Mouse (Mus musculus) thymus, adult 2 months (tissue): Measurements from ENCODE around the gene Zfp879. TPM values are rescaled to one million over a fixed set of nuclear protein-coding genes. Genes with fewer than 3 reads are reported as not detected.

Experiments
- DNase-seq: peaks from one replicate; pipeline ENCODE4 v3.0.0; 2021
- H3K27ac ChIP-seq: fragments of 200-500 bp; 2 replicates; pipeline ENCODE4 v1.5.1; 2012; ENCODE audit warnings: low read length, control low read depth; ENCODE audit not compliant: control insufficient read depth, insufficient read depth
- H3K27me3 ChIP-seq: fragments of 200-500 bp; 2 replicates; pipeline ENCODE4 v1.6.1; 2012; ENCODE audit warnings: mild to moderate bottlenecking, low read length, moderate library complexity, mixed read lengths; ENCODE audit not compliant: control insufficient read depth, insufficient read depth
- H3K36me3 ChIP-seq: fragments of 200-500 bp; 2 replicates; pipeline ENCODE4 v1.6.1; 2012; ENCODE audit warnings: mild to moderate bottlenecking, low read length, moderate library complexity; ENCODE audit not compliant: control insufficient read depth, insufficient read depth
- H3K4me1 ChIP-seq: fragments of 200-500 bp; replicated peaks from 2 replicates; pipeline ENCODE4 v1.6.1; 2012; ENCODE audit warnings: low read length; ENCODE audit not compliant: control insufficient read depth, insufficient read depth
- H3K4me3 ChIP-seq: fragments of 200-500 bp; 2 replicates; pipeline ENCODE4 v1.5.1; 2012; ENCODE audit warnings: mild to moderate bottlenecking, low read length, control low read depth, moderate library complexity; ENCODE audit not compliant: control insufficient read depth, insufficient read depth
- CTCF ChIP-seq: fragments of 200-500 bp; IDR thresholded peaks from 2 replicates; pipeline ENCODE4 v1.5.1; 2012; ENCODE audit warnings: mild to moderate bottlenecking, control low read depth, low read length, moderate library complexity, borderline replicate concordance; ENCODE audit not compliant: control insufficient read depth, poor library complexity, insufficient read depth; ENCODE audit errors: extremely low read depth
- POLR2A ChIP-seq: fragments of 200-500 bp; IDR thresholded peaks from 2 replicates; pipeline ENCODE4 v1.6.1; 2012; ENCODE audit warnings: mild to moderate bottlenecking, low read length, control low read depth, moderate library complexity; ENCODE audit not compliant: control insufficient read depth, poor library complexity, insufficient read depth; ENCODE audit errors: extremely low read depth
- WGBS: fragments of 180-500 bp; shearing (Covaris S2); methylation state at CpG from one replicate; pipeline ENCODE4 v1.1.7; 2018; 5-methylcytosine and 5-hydroxymethylcytosine counted together
- polyA plus RNA-seq: library from polyadenylated mRNA; depleted of rRNA; stranded (reverse); fragments of >200 nt; gene quantifications from 2 replicates; pipeline ENCODE4 v1.2.3, GENCODE M21; 2012

The Zfp879 gene
- polyA plus RNA-seq, 1 experiment, result 0.34 TPM

DNA sequence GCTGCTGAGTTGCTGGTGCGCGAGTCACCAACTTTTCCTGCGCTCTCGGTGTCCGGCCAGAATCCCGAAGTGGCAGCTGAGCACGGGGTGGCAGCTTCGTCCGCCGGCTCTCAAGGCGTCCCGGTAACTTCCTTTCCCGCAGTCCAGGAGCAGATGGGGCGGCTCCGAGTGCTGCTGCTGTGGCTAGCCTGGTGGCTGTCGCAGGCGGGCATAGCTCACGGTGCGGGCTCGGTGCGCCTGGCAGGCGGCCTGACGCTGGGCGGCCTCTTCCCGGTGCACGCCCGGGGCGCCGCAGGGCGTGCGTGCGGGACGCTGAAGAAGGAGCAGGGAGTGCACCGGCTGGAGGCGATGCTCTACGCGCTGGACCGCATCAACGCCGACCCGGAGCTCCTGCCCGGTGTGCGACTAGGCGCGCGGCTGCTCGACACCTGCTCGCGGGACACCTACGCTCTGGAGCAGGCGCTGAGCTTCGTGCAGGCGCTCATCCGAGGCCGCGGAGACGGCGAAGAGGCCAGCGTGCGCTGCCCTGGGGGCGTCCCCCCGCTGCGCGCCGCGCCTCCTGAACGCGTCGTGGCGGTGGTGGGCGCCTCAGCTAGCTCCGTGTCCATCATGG, 9.7 kb upstream of the Zfp879 start:
- Histone ChIP-seq H3K27ac (no peak overlapping the region), H3K27me3 (no peaks in the 10 kb centered on the region; the same call in 1 of the 2 replicates), H3K36me3 (no peaks in the 10 kb centered on the region), H3K4me1 (peaks cover 37% of the 10 kb centered on the region), H3K4me3 (peak overlapping the region; percentile 42)
- DNase-seq, result peak; percentile 42
- 1% methylated on average over 72 of the region's 72 CpGs for WGBS
- TF ChIP-seq CTCF, result no peak
- TF ChIP-seq POLR2A, result no peak

DNA sequence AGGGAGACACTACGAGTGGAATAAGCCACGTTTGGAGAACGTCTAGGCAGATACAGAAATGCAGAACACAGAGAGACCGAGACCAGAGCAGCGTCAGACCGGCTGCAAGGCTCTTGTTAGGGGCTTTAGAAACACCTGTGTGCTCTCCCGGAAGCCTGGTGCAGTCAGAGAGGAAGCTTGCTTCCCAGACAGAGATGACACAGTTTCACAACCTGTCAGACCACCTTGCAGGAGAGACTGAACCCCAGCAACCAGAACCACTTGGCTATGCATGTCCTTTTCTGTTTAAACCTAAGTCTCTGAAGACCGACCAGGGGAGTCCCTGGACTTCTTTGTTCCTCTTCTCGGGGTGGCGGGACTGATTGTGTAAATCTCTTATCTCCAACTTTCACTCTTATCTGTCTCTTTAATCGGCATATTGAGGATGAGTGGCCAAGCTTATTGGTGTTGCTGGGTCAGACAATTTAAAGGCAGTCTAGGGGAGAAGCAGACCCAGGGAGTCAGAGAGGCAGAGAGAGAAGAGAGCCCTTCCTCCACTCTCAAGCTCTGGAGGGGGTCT, 8.9 kb upstream of the Zfp879 start, which contains the start of gene Grm6:
Gene Grm6, plus strand, starts transcription at position 509 of the 559 bp plus-strand sequence.
- DNase-seq, result peak; percentile 59
- under 1% methylated on average over 11 of the region's 11 CpGs for WGBS
- TF ChIP-seq POLR2A, result no peak
- TF ChIP-seq CTCF, result no peak
- Histone ChIP-seq H3K36me3 (no peaks in the 10 kb centered on the region), H3K4me1 (peaks cover 37% of the 10 kb centered on the region), H3K27ac (peak within 1 kb of the TSS; percentile 79), H3K4me3 (peak within 1 kb of the TSS; percentile 42), H3K27me3 (no peaks in the 10 kb centered on the region; the same call in 1 of the 2 replicates)

DNA sequence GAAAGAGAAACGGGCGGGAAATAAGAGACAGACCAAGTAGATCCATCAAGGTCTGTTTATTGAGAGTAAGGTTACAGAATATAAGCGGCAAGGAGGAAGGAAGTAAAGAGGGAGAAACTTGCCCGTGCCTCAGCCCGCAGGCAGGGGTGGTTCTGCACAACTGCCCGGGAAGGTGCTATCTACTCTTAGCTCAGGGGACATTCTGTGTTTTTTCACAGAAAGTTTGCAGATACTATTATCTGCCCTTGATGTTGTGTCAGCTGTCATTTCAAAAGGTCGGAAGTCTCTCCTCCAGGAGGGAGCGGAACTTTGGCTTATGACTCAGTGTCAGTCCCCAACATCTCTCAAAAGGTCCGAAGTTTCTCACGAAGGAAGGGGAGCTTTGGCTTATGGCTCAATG, 8.0 kb upstream of the Zfp879 start:
- peak; percentile 25 for DNase-seq
- 1% methylated on average over 10 of the region's 10 CpGs for WGBS
- TF ChIP-seq CTCF (no peak), POLR2A (no peak)
- H3K27me3 ChIP-seq, result no peaks in the 10 kb centered on the region; the same call in 1 of the 2 replicates
- H3K4me1 ChIP-seq, result peaks cover 37% of the 10 kb centered on the region
- peak overlapping the region; percentile 31 for H3K4me3 ChIP-seq
- peak overlapping the region; percentile 79 for H3K27ac ChIP-seq
- no peaks in the 10 kb centered on the region for H3K36me3 ChIP-seq

DNA sequence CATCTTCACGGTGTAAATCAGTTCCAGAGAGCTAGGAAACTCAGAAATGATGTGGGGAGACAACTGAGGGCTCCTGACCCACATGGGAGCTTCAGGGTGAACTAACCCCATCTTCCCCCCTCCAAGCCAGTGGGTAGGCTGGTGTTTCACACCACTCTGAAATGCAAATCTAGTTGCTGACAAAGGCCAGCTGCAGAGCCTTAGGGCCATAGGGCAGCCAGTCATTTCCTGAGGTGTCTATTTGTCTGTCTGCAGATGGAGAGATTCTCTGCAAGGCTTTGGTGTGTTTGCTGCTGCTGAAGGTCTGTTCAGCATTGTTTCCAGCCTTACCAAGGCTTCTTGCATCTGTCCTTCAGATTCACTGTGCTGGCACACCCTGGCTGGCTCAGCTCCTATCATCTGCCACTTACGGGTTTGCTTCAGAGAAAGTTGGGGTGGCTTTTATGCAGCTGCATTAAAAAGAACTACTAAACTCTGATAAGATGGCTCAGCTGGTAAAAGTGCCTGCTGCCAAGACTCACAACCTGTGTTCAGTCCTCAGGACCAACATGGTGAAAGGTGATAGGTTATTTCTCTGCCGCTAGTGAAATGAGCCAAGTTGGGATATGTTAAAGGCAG, 7.3 kb upstream of the Zfp879 start:
- 41% methylated on average over 3 of the region's 3 CpGs for WGBS
- H3K4me1 ChIP-seq, result peaks cover 37% of the 10 kb centered on the region
- peak overlapping the region; percentile 31; the same call in 1 of the 2 replicates for H3K4me3 ChIP-seq
- no peaks in the 10 kb centered on the region for H3K36me3 ChIP-seq
- peak; percentile 18 for DNase-seq
- peak overlapping the region; percentile 68 for H3K27ac ChIP-seq
- TF ChIP-seq CTCF, result no peak
- no peak for TF ChIP-seq POLR2A
- H3K27me3 ChIP-seq, result no peaks in the 10 kb centered on the region; the same call in 1 of the 2 replicates

DNA sequence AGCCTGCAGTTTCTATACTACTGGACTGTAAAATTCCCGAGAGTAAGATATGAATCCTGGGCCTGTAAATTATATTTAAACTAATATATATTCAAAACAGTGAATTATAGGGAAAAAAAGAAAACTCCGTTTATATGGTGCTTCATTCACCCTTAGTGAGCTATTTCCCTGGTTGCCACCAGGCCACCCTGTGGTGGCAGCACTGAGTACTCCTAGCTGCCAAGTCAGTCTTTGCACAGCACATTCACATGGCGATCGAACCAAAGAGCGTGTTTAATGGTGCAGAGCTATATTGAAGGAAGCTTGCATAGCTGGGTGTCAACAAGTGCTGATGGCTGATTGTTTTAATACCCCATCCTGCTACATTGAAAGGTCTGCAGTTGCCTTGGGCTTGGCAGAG, 5.7 kb upstream of the Zfp879 start:
- TF ChIP-seq POLR2A (no peak), CTCF (0 out of 2 replicates have a peak, but pooled peaks have one; percentile 16)
- WGBS, result 95% methylated on average over 5 of the region's 5 CpGs
- no peak overlapping the region for H3K4me3 ChIP-seq
- H3K27me3 ChIP-seq, result no peaks in the 10 kb centered on the region; the same call in 1 of the 2 replicates
- DNase-seq, result peak; percentile 34
- no peaks in the 10 kb centered on the region for H3K36me3 ChIP-seq
- H3K4me1 ChIP-seq, result peaks cover 37% of the 10 kb centered on the region
- no peak overlapping the region for H3K27ac ChIP-seq

DNA sequence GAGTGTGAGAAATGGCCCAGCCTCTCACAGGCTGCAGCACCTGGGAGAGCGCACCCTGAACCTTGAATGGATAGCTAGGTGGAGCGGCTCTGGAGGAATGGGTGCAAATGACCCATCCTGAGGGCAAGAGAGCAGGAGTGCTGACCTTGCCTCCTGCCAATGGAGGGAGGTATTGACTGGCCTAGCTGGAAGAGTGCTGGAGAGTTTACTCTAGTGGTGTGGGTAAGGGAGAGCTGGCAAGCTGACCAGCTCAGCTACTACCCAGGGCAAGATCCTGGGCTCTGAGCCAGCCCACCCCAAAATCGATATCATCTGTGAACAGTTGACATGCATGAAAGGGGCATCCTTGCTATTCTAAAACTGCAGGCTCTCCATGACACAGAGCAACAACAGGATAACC, 4.6 kb upstream of the Zfp879 start:
- no peaks in the 10 kb centered on the region for H3K27me3 ChIP-seq
- 90% methylated on average over 3 of the region's 3 CpGs for WGBS
- no peaks in the 10 kb centered on the region for H3K36me3 ChIP-seq
- H3K4me1 ChIP-seq, result peaks cover 33% of the 10 kb centered on the region
- DNase-seq, result no peak
- no peak overlapping the region for H3K4me3 ChIP-seq
- no peak overlapping the region for H3K27ac ChIP-seq
- TF ChIP-seq POLR2A (no peak), CTCF (no peak)
